Mouse (Mus musculus) brain, embryonic 14.5 days (tissue): ENCODE data around the gene Gas1.

Experiments
- CTCF ChIP-seq: fragments of 200-500 bp; IDR thresholded peaks from 2 replicates; pipeline ENCODE4 v1.5.1; 2012; ENCODE audit warnings: inconsistent platforms, mild to moderate bottlenecking, moderate library complexity, borderline replicate concordance; ENCODE audit not compliant: insufficient read depth, insufficient read length; ENCODE audit errors: extremely low read depth
- POLR2A ChIP-seq: fragments of 200-500 bp; IDR thresholded peaks from 2 replicates; pipeline ENCODE4 v1.6.1; 2012; ENCODE audit warnings: mild to moderate bottlenecking, inconsistent platforms, borderline replicate concordance; ENCODE audit not compliant: poor library complexity, insufficient read depth, insufficient read length, severe bottlenecking; ENCODE audit errors: extremely low read depth

- TF ChIP-seq POLR2A (no peak), CTCF (no peak)
These were observed 49.2 kb upstream of the Gas1 start for GRCm38 (mm10) chr13:60226251-60226836.
